Mouse (Mus musculus) ES-Bruce4 (cell line): ENCODE measurements around the gene Masp1. TPM values are rescaled to one million over a fixed set of nuclear protein-coding genes. Genes with fewer than 3 reads are reported as not detected.

Experiments
- H3K27ac ChIP-seq: 2 replicates; pipeline ENCODE4 v1.5.1; 2012; ENCODE audit warnings: low read length, inconsistent platforms; ENCODE audit not compliant: insufficient read depth
- H3K27me3 ChIP-seq: 2 replicates; pipeline ENCODE4 v1.6.1; 2012; ENCODE audit warnings: mild to moderate bottlenecking, low read length, inconsistent platforms; ENCODE audit not compliant: control insufficient read depth, poor library complexity, insufficient read depth, severe bottlenecking
- H3K36me3 ChIP-seq: 2 replicates; pipeline ENCODE4 v1.6.1; 2012; ENCODE audit warnings: inconsistent platforms, mild to moderate bottlenecking, low read length, moderate library complexity; ENCODE audit not compliant: control insufficient read depth, poor library complexity, insufficient read depth, severe bottlenecking
- H3K4me1 ChIP-seq: one replicate; pipeline ENCODE4 v1.8.1; 2011; ENCODE audit warnings: low read length; ENCODE audit not compliant: control insufficient read depth, insufficient read depth
- H3K4me3 ChIP-seq: 2 replicates; pipeline ENCODE4 v1.5.1; 2011; ENCODE audit warnings: low read depth, mild to moderate bottlenecking, low read length
- H3K9ac ChIP-seq: 2 replicates; pipeline ENCODE4 v1.6.1; 2012; ENCODE audit warnings: low read depth, mild to moderate bottlenecking, inconsistent platforms; ENCODE audit not compliant: poor library complexity, severe bottlenecking
- H3K9me3 ChIP-seq: replicated peaks from 2 replicates; pipeline ENCODE4 v1.6.1; 2012; ENCODE audit warnings: mild to moderate bottlenecking, low read length, inconsistent platforms; ENCODE audit not compliant: control insufficient read depth, poor library complexity, insufficient read depth, severe bottlenecking
- CTCF ChIP-seq: IDR thresholded peaks from one replicate; pipeline ENCODE4 v1.8.1; 2011; ENCODE audit warnings: low read depth, low read length
- EP300 ChIP-seq: IDR thresholded peaks from 2 replicates; pipeline ENCODE4 v1.6.1; 2011; ENCODE audit warnings: low read depth, low read length; ENCODE audit not compliant: insufficient read depth
- POLR2A ChIP-seq: IDR thresholded peaks from one replicate; pipeline ENCODE4 v1.8.1; 2011; ENCODE audit warnings: low read length; ENCODE audit not compliant: insufficient read depth
- polyA plus RNA-seq: library from polyadenylated mRNA; stranded (reverse); fragments of >200 nt; gene quantifications from 2 replicates; pipeline ENCODE4 v1.2.4, GENCODE M21; 2011; ENCODE audit warnings: low read depth; ENCODE audit not compliant: missing spikeins, insufficient read depth, insufficient read length

The Masp1 gene
- polyA plus RNA-seq, 1 experiment = 2.5 TPM

- no peaks in the 10 kb centered on the region for H3K36me3 ChIP-seq
These were observed 3.4 kb downstream of the Masp1 start for GRCm38 (mm10) chr16:23517230-23517629.

GRCm38 (mm10) chr16:23516606-23517005 lies 4.0 kb downstream of the Masp1 start:
- no peaks in the 10 kb centered on the region for H3K36me3 ChIP-seq
- H3K4me1 ChIP-seq = no peaks in the 10 kb centered on the region
- no peaks in the 10 kb centered on the region for H3K27me3 ChIP-seq
- H3K9me3 ChIP-seq = no peaks in the 10 kb centered on the region
- H3K9ac ChIP-seq = no peak overlapping the region
- TF ChIP-seq CTCF = no peak
- no peak for TF ChIP-seq POLR2A
- no peak for TF ChIP-seq EP300
- H3K4me3 ChIP-seq = no peak overlapping the region
- no peak overlapping the region for H3K27ac ChIP-seq

More at GRCm38 (mm10) chr16:23517230-23517629, 3.4 kb downstream of the Masp1 start:
- H3K27ac ChIP-seq = no peak overlapping the region
- no peaks in the 10 kb centered on the region for H3K9me3 ChIP-seq
- no peak for TF ChIP-seq POLR2A
- TF ChIP-seq EP300 = no peak
- TF ChIP-seq CTCF = no peak
- H3K27me3 ChIP-seq = no peaks in the 10 kb centered on the region
- H3K4me1 ChIP-seq = no peaks in the 10 kb centered on the region
- H3K4me3 ChIP-seq = no peak overlapping the region
- H3K9ac ChIP-seq = no peak overlapping the region

- no peak overlapping the region for H3K9ac ChIP-seq
- no peaks in the 10 kb centered on the region for H3K27me3 ChIP-seq
- H3K4me3 ChIP-seq = no peak overlapping the region
- H3K4me1 ChIP-seq = no peaks in the 10 kb centered on the region
- H3K27ac ChIP-seq = no peak overlapping the region
- H3K9me3 ChIP-seq = no peaks in the 10 kb centered on the region
- no peaks in the 10 kb centered on the region for H3K36me3 ChIP-seq
- TF ChIP-seq POLR2A (no peak), CTCF (no peak), EP300 (no peak)
These were observed 4.8 kb downstream of the Masp1 start for GRCm38 (mm10) chr16:23515766-23516165.

GRCm38 (mm10) chr16:23513401-23513800 lies 7.2 kb downstream of the Masp1 start:
- H3K27me3 ChIP-seq = no peaks in the 10 kb centered on the region
- H3K36me3 ChIP-seq = no peaks in the 10 kb centered on the region
- H3K27ac ChIP-seq = no peak overlapping the region
- H3K4me1 ChIP-seq = no peaks in the 10 kb centered on the region
- no peaks in the 10 kb centered on the region for H3K9me3 ChIP-seq
- no peak overlapping the region for H3K4me3 ChIP-seq
- no peak overlapping the region for H3K9ac ChIP-seq
- TF ChIP-seq POLR2A (no peak), EP300 (no peak), CTCF (no peak)

- H3K27me3 ChIP-seq = no peaks in the 10 kb centered on the region
- no peaks in the 10 kb centered on the region for H3K9me3 ChIP-seq
- H3K4me3 ChIP-seq = no peak overlapping the region
- no peak overlapping the region for H3K27ac ChIP-seq
- TF ChIP-seq EP300 (no peak), CTCF (no peak), POLR2A (no peak)
- H3K9ac ChIP-seq = no peak overlapping the region
- H3K36me3 ChIP-seq = no peaks in the 10 kb centered on the region
- peaks cover 2% of the 10 kb centered on the region for H3K4me1 ChIP-seq
These were observed 9.3 kb downstream of the Masp1 start for GRCm38 (mm10) chr16:23511166-23511935.

GRCm38 (mm10) chr16:23505904-23506687 lies 14.5 kb downstream of the Masp1 start:
- no peaks in the 10 kb centered on the region for H3K9me3 ChIP-seq
- no peak overlapping the region for H3K9ac ChIP-seq
- no peaks in the 10 kb centered on the region for H3K27me3 ChIP-seq
- no peak overlapping the region for H3K27ac ChIP-seq
- H3K4me3 ChIP-seq = no peak overlapping the region
- no peaks in the 10 kb centered on the region for H3K36me3 ChIP-seq
- peaks cover 9% of the 10 kb centered on the region for H3K4me1 ChIP-seq
- TF ChIP-seq POLR2A = no peak
- no peak for TF ChIP-seq EP300
- no peak for TF ChIP-seq CTCF
